Mouse (Mus musculus): Measurements from ENCODE around the gene Mmp9. TPM values are rescaled to one million over a fixed set of nuclear protein-coding genes. Genes with fewer than 3 reads are reported as not detected.

The Mmp9 gene
- total RNA-seq, 2 experiments from 2014 or later, result 0.56 to 0.60 TPM

GRCm38 (mm10) chr2:164912749-164913427 is 27.7 kb upstream of the Mmp9 start:
- DNase-seq, result no peak

GRCm38 (mm10) chr2:164913428-164913786 is 27.2 kb upstream of the Mmp9 start:
- peak in 1 of 2 experiments; percentile 50 for DNase-seq

GRCm38 (mm10) chr2:164916820-164917219 is 23.8 kb upstream of the Mmp9 start:
- no peak for DNase-seq

GRCm38 (mm10) chr2:164917371-164917770 is 23.2 kb upstream of the Mmp9 start:
- DNase-seq, result no peak

GRCm38 (mm10) chr2:164918325-164918724 is 22.3 kb upstream of the Mmp9 start:
- DNase-seq, result peak; percentile 35 to 49

- DNase-seq, result peak in 1 of 2 experiments; percentile 22
Measured at GRCm38 (mm10) chr2:164921984-164922383, 18.6 kb upstream of the Mmp9 start.

GRCm38 (mm10) chr2:164923291-164923690 is 17.3 kb upstream of the Mmp9 start:
- peak; percentile 54 to 60 for DNase-seq

- peak; percentile 91 for DNase-seq
Measured at GRCm38 (mm10) chr2:164924100-164924857, 16.3 kb upstream of the Mmp9 start.

GRCm38 (mm10) chr2:164930706-164931581 is 9.6 kb upstream of the Mmp9 start:
- peak; percentile 49 to 74 for DNase-seq

- DNase-seq, result no peak
Measured at GRCm38 (mm10) chr2:164933534-164933933, 7.0 kb upstream of the Mmp9 start.

GRCm38 (mm10) chr2:164935991-164936390 is 4.6 kb upstream of the Mmp9 start:
- no peak for DNase-seq

GRCm38 (mm10) chr2:164938146-164939091 is 2.2 kb upstream of the Mmp9 start:
- DNase-seq, result peak; percentile 53 to 60

GRCm38 (mm10) chr2:164939106-164939505 is 1.5 kb upstream of the Mmp9 start:
- no peak for DNase-seq

GRCm38 (mm10) chr2:164942692-164943290 is 2.2 kb downstream of the Mmp9 start:
- DNase-seq, result peak; percentile 44 to 58

- DNase-seq, result no peak
Measured at GRCm38 (mm10) chr2:164947506-164947905, 6.9 kb downstream of the Mmp9 start.

- DNase-seq, result no peak
Measured at GRCm38 (mm10) chr2:164947930-164948329, 7.3 kb downstream of the Mmp9 start.

- no peak for DNase-seq
Measured at GRCm38 (mm10) chr2:164948962-164949361, 8.4 kb downstream of the Mmp9 start.

GRCm38 (mm10) chr2:164950501-164950900 is 9.9 kb downstream of the Mmp9 start:
- peak; percentile 39 to 43 for DNase-seq

- no peak for DNase-seq
Measured at GRCm38 (mm10) chr2:164951745-164952144, 11.2 kb downstream of the Mmp9 start.

GRCm38 (mm10) chr2:164952448-164952847 is 11.9 kb downstream of the Mmp9 start:
- DNase-seq, result no peak

GRCm38 (mm10) chr2:164953224-164953623 is 12.6 kb downstream of the Mmp9 start:
- peak; percentile 88 to 92 for DNase-seq
